Mouse (Mus musculus) G1E-ER4 (cell line): ENCODE data around the gene Kcnd3. TPM values are rescaled to one million over a fixed set of nuclear protein-coding genes. Genes with fewer than 3 reads are reported as not detected.

Experiments used
- GATA1 ChIP-seq: IDR thresholded peaks from one replicate; pipeline ENCODE4 v1.8.0; 2012; ENCODE audit warnings: low read length, inconsistent platforms
- polyA plus RNA-seq: library from polyadenylated mRNA; stranded (reverse); fragments of >175 nt; gene quantifications from 2 replicates; pipeline ENCODE4 v1.2.3, GENCODE M21; 2012

Kcnd3 gene
- polyA plus RNA-seq, 1 experiment = not detected

DNA sequence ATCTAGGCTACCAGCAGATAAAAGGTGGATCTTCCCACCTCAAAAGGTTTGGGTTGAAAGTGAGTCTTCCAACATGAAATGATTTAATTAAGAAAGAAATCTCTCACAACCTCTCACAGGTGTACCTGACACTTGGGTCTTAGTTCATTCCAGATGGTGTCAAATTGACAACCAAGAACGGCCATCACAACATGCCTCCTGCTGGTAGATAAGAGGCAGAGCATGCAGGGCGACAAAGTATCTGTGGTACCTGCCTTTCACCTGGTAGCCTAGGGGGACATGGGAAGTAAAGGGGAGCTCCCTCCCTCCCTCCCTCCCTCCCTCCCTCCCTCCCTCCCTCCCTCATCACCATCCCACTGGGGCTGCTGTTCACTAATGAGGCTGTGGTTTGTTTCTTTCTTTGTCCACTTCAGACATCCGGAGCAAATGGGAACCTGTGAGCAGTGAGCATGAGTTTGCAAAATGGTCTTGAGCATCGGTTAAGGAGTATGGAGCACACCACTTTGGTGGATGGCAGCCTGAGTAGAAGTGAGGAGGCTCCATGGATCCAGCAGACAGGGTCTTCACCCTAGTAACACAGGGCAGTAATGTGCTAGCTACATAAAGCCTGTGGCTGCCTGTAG, 11.1 kb upstream of the Kcnd3 start:
- TF ChIP-seq GATA1 = no peak

DNA sequence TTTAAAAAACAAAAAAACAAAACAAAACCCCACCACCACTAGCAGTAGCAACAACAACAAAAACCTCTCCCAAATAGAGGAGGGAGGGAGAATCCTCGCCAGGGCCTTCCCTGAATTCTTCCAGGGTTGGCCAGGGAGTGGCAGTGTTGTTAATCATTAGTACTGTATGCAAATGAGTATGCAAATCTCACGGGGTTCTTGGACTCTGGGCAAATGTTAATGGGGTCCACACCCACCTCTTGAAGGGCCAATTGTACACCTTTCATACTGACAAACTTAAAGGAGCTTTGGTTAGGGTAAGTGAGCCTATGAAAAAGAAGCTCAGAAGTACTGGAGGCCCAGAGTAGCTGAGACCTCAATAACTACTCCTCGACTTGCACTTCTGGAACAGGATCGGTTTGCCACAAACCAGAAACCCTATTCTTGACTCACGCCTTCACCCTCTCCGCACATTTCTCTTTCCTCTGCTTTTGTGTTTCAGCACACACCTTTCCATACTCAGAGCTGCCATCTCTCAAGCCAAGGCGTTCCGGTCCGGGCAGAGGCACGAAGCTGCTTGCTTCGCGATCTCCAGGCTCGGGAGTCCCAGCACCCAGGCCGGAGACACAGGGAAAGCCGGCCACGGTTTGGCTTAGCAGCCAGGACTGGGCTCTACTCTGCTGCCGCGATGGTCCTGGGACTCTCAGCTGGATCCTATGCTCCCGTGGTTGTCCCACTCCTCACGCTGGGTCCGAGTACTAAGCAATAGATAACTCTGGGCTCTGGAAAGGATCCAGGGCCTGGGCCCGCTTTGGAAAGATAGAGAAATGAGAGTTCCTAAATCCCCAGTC, 1.3 kb upstream of the Kcnd3 start:
- no peak for TF ChIP-seq GATA1

DNA sequence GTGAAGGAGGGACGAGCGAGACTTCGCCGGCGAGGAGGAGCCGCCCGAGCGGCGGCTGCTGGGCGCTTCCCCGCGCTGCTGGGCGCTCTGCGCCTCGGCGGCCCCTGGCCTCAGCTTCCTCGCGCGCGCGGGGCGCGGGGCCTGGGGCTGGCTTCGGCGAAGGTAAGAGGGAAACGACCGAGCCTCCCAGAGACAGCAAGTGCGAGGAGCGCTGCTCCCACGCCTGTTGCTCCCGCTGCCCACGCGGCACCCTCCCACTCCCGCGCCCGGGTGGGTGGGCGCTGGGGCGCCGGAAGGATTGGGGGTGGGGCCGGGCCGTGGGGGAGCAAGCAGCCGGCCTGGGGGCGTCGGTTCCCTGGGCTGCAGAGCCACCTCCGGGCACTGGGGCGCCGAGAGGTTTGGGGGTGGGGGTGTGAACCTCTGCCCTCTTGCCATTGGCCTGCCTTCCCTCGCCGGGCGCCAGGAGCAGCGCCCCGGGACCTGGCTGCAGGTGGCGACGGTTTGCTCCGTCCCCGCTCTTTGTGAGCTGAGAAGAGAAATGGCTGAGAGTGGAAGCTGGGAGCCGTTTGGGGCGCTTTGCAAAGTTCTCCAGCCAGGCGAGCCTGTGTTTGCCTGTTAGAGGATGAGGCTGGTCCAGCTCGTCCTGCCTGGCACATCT, 555 bp downstream of the Kcnd3 start:
- TF ChIP-seq GATA1 = no peak

DNA sequence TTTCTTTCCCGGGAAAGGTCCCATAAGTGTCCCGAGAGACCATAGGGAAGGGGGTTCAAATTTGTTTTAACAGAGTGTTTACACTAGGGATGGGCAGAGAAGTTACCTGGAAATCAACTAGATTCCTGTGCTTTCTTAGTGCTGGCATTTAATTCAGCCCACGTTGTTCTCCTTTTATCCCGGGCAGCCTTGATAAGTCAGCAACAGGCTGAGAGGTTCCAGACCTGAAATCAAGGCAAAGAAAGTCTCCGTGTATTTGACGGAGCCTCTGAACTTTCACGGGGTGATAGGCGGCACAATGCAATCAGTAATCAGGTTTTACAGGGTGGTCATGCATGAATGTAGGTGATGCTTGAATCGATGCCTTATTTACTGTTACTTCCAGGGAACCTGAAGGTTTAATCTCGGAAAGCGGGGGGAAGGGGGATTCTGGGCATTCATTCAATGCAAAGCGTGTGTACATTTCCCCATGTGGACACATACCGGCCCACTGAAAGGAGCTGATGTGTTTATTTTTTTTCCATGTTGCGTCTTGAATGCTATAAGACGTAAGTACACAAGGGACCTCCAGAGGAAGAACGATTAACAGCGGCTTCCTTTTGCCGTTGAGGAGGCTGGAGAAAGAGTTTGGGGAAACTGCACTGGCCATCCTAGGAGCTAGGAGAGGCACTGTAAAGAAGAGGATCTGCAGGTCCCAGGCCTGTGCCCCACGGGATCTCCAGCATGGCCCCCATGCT, 1.3 kb downstream of the Kcnd3 start:
- no peak for TF ChIP-seq GATA1

DNA sequence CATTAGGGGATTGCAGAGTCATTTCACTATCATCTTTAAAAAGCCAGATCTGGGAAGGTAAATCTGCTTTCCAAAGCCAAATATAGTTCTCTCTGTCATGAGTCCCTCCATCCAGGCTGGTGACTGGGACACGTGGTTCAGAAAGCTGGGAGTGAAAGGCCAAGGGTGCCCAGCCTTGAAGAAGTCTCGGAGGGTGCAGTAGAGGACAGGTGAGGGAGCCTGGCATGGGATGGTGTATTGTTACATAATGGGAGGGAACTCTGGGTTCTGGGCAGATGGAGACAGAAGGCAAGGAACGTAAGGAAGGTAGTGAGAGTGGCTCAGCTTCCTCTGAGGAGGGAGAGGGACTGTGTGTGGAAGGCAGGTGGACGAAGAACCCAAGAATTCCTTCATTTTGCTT, 5.5 kb downstream of the Kcnd3 start:
- no peak for TF ChIP-seq GATA1

DNA sequence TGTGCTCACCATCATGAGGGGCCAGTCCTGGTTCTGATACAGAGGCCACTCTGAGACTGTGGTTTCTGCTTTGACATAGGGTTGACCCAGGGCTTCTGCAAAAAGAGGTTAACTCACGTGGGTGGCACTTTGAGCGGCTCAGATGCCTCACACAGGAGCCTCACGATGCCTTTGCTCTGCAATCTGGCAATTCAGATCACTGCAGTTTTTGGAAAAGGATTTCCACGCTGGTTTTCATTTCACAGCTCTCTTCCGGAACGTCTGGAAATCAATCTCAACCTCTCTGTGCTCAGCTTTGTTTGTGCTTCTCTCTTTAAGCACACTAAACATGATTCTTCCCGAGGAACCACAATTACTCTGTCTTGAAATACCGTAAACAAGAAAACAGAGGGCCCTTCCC, 14.4 kb downstream of the Kcnd3 start:
- no peak for TF ChIP-seq GATA1

DNA sequence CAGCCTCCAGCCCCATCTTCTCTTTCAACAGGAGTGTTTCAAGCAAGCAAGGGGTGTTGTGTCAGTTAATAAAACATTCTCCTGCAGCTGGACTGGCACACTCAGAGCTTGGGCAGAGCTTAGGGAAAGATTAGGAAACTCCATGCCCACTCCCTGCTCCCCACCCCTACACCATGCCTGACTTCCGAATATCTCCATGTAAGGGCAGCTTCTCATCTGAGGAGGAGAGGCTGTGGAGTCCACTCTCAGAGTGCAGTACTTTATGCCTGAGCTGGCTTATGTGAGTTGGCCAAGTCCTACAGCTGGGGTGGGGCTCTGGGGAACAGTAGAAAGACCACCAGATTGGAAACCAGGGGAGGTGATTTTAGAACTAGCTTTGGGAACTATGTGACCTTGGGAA, 20.4 kb downstream of the Kcnd3 start:
- no peak for TF ChIP-seq GATA1

DNA sequence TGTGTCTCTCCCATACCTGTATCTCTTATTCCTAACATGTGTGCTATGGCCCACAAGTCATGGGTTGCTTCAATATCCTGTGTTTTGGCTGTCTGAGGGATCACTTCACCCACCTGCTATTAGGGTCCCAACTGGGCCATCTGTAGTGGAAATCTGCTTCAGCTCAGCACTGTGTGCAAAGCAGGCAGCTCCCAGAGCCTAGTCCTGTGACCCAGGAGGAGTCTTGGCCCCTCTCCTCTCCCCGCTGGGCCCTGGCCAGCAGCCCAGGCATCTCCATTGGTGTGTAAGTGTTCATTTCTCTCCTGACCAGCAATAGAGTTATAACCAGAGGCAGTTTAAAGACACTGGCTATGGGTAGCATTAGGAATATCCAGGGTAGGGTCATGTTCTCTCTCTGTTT, 24.3 kb downstream of the Kcnd3 start:
- no peak for TF ChIP-seq GATA1

DNA sequence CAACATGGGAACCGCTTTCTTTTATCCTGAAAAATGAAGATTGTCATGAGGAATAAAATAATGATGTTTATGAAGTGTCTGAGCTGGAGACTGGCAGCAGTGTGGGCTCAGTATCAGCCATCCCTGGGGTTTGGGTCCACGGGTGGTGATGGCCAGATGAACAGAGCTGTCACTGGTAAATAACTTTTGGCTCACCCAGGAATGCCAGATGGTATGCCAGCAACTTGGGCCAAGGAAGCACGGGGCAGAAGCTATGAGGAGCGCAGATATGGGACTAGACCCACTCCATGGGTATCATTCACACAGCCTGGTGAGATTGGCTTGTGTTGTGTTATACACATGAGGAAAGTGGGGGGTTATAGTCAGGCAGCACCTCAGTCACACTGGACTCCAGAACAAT, 26.7 kb downstream of the Kcnd3 start:
- TF ChIP-seq GATA1 = no peak

DNA sequence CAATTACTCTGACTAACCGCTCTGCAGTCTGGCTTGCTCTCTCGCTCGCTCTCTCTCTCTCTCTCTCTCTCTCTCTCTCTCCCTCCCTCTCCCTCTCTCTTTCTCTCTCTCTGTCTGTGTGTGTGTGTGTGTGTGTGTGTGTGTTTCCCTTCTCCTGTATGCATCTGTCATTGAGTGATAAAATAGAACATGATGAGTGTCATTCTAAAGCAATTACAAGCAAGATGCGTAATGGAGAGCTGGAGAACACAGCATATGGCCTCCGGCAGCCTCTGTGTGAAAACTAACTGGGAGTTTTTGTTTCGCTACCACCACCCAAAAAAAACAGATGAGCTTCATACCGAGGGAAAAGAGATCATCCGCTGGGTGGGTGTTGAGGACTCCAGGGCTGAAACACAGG, 29.3 kb downstream of the Kcnd3 start:
- TF ChIP-seq GATA1 = no peak

DNA sequence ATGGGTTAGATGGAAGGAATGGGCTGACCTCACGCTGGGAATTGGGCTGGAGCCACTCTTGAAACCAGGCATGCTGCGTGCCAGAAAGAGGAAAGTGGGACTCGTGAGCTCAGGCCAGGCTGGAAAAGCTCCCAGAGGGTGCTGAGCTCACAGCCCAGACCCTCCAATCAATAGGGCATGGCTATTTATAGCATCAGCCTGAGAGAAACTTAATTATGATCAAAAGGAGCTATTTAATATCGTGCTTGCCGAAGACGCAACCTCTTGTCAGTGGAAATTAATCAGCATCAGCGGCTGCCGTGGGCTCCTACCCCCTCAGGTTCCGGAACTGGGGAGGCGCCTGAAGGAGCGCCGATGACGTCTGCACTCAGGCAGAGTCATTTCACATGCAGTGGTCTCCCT, 31.5 kb downstream of the Kcnd3 start:
- TF ChIP-seq GATA1 = no peak

DNA sequence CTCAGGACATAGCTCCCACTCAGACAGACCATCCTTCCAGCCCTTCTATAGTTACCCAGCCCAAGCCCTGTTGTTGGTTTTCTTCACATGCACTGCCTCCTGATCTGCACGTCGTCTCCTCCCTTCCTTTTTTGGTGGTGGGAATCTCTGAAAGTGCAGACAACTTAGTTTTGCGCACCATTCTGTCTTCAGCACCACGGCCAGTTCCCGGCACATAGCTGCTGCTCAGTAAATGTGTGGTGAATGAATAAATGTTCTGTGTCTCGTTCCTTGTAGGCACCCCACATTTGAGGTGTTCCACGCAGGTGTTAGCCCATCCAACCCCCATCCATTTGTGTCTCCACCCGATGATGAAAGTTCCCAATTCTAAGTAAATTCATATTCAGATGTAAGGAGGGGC, 35.0 kb downstream of the Kcnd3 start:
- no peak for TF ChIP-seq GATA1

DNA sequence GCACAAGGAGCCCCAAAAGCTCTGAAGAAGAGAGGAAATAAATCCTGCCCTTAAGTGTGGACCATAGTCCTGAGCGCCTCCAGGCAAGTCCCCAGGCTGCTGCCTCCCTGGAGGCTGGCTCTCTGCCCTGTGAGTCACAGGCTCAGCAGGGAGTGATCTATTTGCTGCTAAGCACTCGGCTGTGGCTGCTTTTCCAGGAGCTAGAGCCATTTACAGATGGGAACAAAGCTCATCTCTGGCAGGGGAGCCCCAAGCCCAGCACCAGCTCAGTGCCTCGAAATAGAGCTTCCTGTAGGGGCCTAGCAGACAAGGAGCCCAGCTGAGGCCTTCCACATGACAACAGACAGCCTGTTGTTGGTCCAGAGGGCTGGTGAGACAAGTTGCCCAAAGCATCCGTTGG, 37.5 kb downstream of the Kcnd3 start:
- TF ChIP-seq GATA1 = no peak

DNA sequence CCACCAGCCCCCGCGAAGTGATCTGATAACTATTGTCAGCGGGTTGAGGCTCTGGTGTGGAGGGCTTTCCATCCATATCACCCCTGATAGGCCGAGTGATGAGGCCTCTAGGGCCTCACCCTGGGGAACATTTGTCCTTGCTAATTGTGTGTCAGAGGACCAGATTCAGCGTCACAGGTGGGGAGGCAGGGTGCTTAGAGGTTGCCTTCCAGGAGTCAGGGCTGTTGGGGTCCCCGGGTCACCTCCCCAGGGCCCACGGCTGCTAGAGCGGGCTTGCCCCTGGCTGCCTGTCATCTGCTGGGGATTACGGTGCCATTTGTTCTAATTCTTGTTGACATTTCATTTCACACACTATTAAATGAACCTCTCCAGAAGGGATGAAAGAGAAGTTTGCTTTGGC, 42.8 kb downstream of the Kcnd3 start:
- TF ChIP-seq GATA1 = no peak

DNA sequence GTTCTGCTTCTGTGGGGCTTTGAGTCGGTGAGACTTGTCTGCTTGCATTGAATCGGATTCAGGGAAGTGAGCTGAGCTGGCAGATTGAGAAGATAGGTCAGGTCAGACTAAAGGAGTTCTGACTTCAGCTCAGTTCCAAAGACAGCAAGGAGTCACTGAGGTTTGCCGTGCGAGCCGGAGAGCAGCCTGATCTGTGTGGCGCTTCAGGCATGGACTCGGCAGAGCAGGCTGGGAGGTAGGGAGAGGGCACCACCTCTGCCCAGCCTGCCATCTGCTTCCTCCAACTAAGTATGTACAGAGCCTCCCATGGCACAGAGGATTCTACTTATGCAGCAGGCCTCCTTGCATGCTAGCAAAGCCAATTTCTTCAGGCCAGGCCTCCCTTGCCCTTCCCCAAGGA, 44.1 kb downstream of the Kcnd3 start:
- no peak for TF ChIP-seq GATA1

DNA sequence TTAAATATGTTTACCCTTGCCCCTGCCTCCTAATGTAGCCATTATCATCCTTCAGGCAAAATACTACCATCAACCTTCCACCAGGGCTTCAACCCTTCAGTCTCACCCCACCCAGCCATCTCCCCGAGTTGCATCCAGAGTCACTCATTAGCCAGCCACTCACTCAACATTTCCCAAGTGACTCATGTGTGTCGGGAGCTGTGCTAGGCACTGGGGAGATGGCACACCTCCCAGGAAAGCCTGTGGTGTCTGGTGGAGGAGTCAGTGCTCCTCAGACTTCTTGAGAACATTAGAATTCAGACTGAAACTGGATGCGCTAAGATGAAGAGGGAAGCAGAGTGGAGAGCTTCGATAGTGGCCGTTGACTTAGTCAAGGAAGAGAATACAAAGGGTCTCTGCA, 44.8 kb downstream of the Kcnd3 start:
- no peak for TF ChIP-seq GATA1
